Mouse (Mus musculus) skeletal muscle tissue, adult 2 months (tissue): ENCODE results near the gene Olfr1289.

Source experiments
- DNase-seq: peaks from one replicate; pipeline ENCODE4 v3.0.0-alpha.2; 2012; ENCODE audit warnings: low read depth, low spot score

The Olfr1289 gene

DNA sequence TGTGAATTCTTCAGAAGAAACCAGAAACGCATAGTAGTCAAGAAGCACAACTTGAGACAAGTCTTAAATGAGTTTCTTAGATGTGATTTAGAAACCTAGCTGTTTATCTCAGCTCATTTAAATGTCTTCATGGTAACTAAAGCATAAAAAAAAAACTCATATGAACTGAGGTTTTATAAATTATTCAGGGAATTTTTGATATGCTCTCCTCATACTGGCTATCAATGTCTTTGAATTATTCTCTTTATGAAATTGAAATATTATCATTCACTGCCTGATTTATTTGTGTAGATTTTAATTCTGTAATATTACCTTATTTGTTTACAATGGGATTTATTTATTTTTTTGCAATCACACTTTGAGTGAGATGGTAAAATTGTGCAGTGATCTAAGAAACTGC is at the start of gene Olfr1289:
Gene Olfr1289 (plus strand): TSS at position 301 of the 400 bp plus-strand sequence.
- DNase-seq, result no peak

DNA sequence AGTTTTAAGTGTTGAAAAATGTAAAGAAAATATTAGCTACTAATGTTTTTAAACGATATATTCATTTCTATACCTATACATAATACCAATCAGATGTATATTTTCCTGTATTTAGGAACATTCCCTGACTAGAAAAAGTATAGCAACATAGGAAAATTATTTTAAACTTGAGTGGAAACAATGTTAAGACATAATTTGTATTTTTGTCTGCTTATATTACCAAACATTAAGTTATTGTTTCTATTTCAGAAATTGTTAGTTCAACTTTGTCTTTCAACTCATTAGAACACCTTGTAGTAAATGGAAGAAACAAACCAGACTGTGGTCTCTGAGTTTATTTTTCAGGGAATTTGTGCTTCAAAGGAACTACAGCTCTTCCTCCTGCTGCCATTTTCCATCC is 31.8 kb upstream of the Olfr1289 start, which contains the start of gene Olfr1287:
Gene Olfr1287 (plus strand): TSS at position 301 of the 400 bp plus-strand sequence.
- DNase-seq, result no peak

DNA sequence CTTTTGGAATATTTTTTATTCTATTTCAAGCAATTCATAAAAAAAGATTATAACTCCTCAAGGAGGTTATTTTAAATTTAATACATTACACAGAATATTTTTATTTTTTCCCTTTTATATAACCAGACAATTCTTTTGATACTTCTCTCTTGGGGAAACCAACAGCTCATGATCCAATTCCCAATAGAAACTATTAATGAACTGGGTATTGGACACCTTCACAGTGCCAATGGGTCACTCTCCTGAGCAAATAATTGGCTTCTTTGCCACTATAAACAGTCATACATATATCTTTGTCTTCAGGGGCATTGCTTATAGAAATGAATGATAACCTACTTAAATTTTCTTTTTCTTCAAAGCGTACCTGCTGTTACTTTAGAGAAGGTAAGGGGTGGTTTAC is 6.8 kb upstream of the Olfr1289 start, which contains the start of gene Olfr1288:
Gene Olfr1288 (plus strand): TSS at position 301 of the 400 bp plus-strand sequence.
- no peak for DNase-seq

DNA sequence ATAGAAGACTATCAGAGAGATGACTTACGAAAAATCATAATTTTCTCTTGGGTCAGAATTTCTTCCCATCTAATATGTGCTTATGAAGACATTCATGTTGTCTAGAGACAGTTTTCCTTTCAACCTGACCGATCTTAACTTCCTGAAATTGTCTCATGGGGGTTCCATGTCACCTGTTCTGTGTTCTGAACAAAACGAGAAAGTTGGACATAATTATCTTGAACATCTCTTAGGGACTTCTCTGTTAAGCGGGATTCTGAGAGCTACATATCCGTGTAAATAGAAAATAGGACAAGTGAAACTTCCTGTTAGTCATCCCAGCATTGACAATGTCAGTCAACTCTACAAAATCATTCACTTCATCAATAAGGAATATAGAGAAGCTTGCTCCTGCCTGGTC is 13.1 kb downstream of the Olfr1289 start, which contains the start of gene Olfr1290:
Gene Olfr1290 (minus strand): TSS at position 101 of the 400 bp plus-strand sequence.
- DNase-seq, result no peak

DNA sequence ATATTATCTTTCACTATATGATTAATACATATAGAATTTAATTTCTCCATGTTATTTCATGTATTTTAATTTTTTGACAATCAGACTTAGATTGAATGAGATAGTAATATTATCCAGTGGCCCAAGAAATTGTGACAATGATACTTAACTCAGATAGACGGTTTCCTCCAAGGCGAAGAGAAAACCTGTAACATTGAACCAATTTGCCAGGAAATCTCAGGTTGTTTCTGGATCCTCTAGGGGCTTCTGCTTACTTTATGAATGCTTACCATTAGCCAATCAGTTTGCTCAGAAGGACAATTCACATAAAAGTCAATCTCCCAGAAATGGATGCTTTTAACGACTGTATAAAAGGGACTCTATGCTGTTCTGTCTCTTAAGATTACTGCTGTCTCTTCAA is 16.3 kb downstream of the Olfr1289 start, which contains the start of gene Olfr1291-ps1:
Gene Olfr1291-ps1 (plus strand): TSS at position 301 of the 400 bp plus-strand sequence.
- no peak for DNase-seq

DNA sequence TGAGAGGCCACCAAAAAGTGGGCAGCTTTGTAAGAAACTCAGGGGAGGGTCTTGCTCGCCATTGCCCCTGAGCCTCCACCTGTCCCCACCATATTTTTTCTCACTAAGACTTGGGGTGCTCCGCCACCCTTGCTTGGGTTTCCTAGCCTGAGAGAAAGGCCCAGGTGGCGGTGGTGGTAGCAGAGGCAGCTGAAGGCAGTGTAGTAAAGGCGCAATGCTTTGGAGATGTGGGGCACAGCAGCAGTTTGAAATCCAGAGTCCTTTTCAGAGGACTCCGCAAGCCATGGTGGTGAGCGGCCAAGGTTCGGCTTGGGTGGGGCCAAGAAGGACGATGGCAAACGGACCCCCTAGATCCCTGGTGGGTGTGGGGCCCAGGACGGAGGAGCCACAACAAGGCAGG is 36.8 kb downstream of the Olfr1289 start:
- no peak for DNase-seq

DNA sequence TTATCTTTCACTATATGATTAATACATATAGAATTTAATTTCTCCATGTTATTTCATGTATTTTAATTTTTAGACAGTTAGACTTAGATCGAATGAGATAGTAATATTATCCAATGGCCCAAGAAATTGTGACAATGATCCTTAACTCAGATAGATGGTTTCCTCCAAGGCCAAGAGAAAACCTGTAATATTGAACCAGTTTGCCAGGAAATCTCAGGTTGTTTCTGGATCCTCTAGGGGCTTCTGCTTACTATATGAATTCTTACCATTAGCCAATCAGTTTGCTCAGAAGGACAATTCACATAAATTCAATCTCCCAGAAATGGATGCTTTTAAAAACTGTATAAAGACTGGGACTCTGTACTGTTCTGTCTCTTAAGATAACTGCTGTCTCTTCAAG is 44.3 kb downstream of the Olfr1289 start, which contains the start of gene Olfr1293-ps:
Gene Olfr1293-ps (plus strand): TSS at position 301 of the 400 bp plus-strand sequence.
- no peak for DNase-seq
